Mouse (Mus musculus): ENCODE measurements around the gene Ttc28. TPM values are rescaled to one million over a fixed set of nuclear protein-coding genes. Genes with fewer than 3 reads are reported as not detected.

Gene Ttc28
- total and polyA plus RNA-seq, 3 experiments, result 1.1 to 1.8 TPM; not detected in 1

- H3K9ac ChIP-seq (ENCODE audit: control insufficient read depth, low read depth, low read length, poor library complexity, severe bottlenecking), result no peak overlapping the region
- H3K9me3 ChIP-seq (replicated peaks; ENCODE audit: insufficient read depth, low read length), result no peaks in the 10 kb centered on the region
- no peaks in the 10 kb centered on the region for H3K79me2 ChIP-seq (ENCODE audit: control insufficient read depth, insufficient read depth, low read length, poor library complexity)
- no peak overlapping the region for H3K27ac ChIP-seq (ENCODE audit: control insufficient read depth, low read depth, low read length)
- no peak overlapping the region for H3K4me3 ChIP-seq (ENCODE audit: control insufficient read depth in 1 of 2, insufficient read depth in 1 of 2, low read depth in 2 of 2, low read length in 2 of 2)
- TF ChIP-seq KAT2A (conservative IDR thresholded peaks at IDR 0.05; ENCODE audit: low read depth, low read length) (no peak), HCFC1 (IDR thresholded peaks at IDR 0.05; ENCODE audit: low read depth, low read length) (no peak), TAL1 (IDR thresholded peaks at IDR 0.05; ENCODE audit: low read length) (no peak), NRF1 (IDR thresholded peaks at IDR 0.05; ENCODE audit: insufficient read depth, low read depth, low read length, poor library complexity, severe bottlenecking) (no peak)
- no peak for DNase-seq (ENCODE audit: low read depth, low spot score)
- no peaks in the 10 kb centered on the region for H3K27me3 ChIP-seq (ENCODE audit: control insufficient read depth in 1 of 2, insufficient read depth in 2 of 2, low read length in 2 of 2)
- H3K4me1 ChIP-seq (ENCODE audit: control insufficient read depth in 1 of 2, insufficient read depth in 2 of 2, low read length in 2 of 2), result no peaks in the 10 kb centered on the region
- no peaks in the 10 kb centered on the region for H3K36me3 ChIP-seq (ENCODE audit: control insufficient read depth in 1 of 2, insufficient read depth in 2 of 2, low read length in 2 of 2)
Measured at GRCm38 (mm10) chr5:111041952-111042351, 162.3 kb downstream of the Ttc28 start.

- no peak overlapping the region for H3K27ac ChIP-seq (ENCODE audit: control insufficient read depth, low read depth, low read length)
- TF ChIP-seq TBP (IDR thresholded peaks at IDR 0.05; ENCODE audit: low read depth, low read length) (no peak), POLR2AphosphoS2 (IDR thresholded peaks at IDR 0.05; ENCODE audit: low read length) (no peak), GABPA (IDR thresholded peaks at IDR 0.05; ENCODE audit: low read depth, low read length) (no peak), MYB (IDR thresholded peaks at IDR 0.05; ENCODE audit: low read depth, low read length) (no peak), TAL1 (IDR thresholded peaks at IDR 0.05; ENCODE audit: low read length) (no peak), KAT2A (conservative IDR thresholded peaks at IDR 0.05; ENCODE audit: low read depth, low read length) (no peak)
- H3K9me3 ChIP-seq (replicated peaks; ENCODE audit: insufficient read depth, low read length), result no peaks in the 10 kb centered on the region
- no peaks in the 10 kb centered on the region for H3K79me2 ChIP-seq (ENCODE audit: control insufficient read depth, insufficient read depth, low read length, poor library complexity)
- no peak overlapping the region for H3K9ac ChIP-seq (ENCODE audit: control insufficient read depth, low read depth, low read length, poor library complexity, severe bottlenecking)
- no peak overlapping the region for H3K4me3 ChIP-seq (ENCODE audit: control insufficient read depth in 1 of 2, insufficient read depth in 1 of 2, low read depth in 2 of 2, low read length in 2 of 2)
- no peaks in the 10 kb centered on the region for H3K4me1 ChIP-seq (ENCODE audit: control insufficient read depth in 1 of 2, insufficient read depth in 2 of 2, low read length in 2 of 2)
- no peaks in the 10 kb centered on the region for H3K36me3 ChIP-seq (ENCODE audit: control insufficient read depth in 1 of 2, insufficient read depth in 2 of 2, low read length in 2 of 2)
- H3K27me3 ChIP-seq (ENCODE audit: control insufficient read depth in 1 of 2, insufficient read depth in 2 of 2, low read length in 2 of 2), result no peaks in the 10 kb centered on the region
- DNase-seq (ENCODE audit: low read depth, low spot score), result no peak
Measured at GRCm38 (mm10) chr5:111044193-111044592, 164.6 kb downstream of the Ttc28 start.

GRCm38 (mm10) chr5:111046359-111046758, 166.8 kb downstream of the Ttc28 start:
- no peak overlapping the region for H3K27ac ChIP-seq (ENCODE audit: control insufficient read depth, low read depth, low read length)
- no peaks in the 10 kb centered on the region for H3K36me3 ChIP-seq (ENCODE audit: control insufficient read depth in 1 of 2, insufficient read depth in 2 of 2, low read length in 2 of 2)
- H3K27me3 ChIP-seq (ENCODE audit: control insufficient read depth in 1 of 2, insufficient read depth in 2 of 2, low read length in 2 of 2), result no peaks in the 10 kb centered on the region
- no peaks in the 10 kb centered on the region for H3K79me2 ChIP-seq (ENCODE audit: control insufficient read depth, insufficient read depth, low read length, poor library complexity)
- no peak for TF ChIP-seq MAX (IDR thresholded peaks at IDR 0.05; ENCODE audit: low read length)
- TF ChIP-seq MXI1 (IDR thresholded peaks at IDR 0.05; ENCODE audit: low read depth, low read length), result no peak
- TF ChIP-seq SIN3A (IDR thresholded peaks at IDR 0.05; ENCODE audit: low read length), result no peak
- TF ChIP-seq RCOR1 (IDR thresholded peaks at IDR 0.05; ENCODE audit: low read depth, low read length), result no peak
- TF ChIP-seq E2F4 (IDR thresholded peaks at IDR 0.05; ENCODE audit: borderline replicate concordance, low read depth, low read length), result no peak
- no peak for TF ChIP-seq UBTF (IDR thresholded peaks at IDR 0.05; ENCODE audit: borderline replicate concordance, insufficient read depth, low read depth, low read length)
- TF ChIP-seq POLR2AphosphoS2 (IDR thresholded peaks at IDR 0.05; ENCODE audit: low read length), result no peak
- TF ChIP-seq CHD2 (IDR thresholded peaks at IDR 0.05; ENCODE audit: low read length), result no peak
- no peak for TF ChIP-seq ELF1 (IDR thresholded peaks at IDR 0.05; ENCODE audit: low read depth, low read length)
- no peak for TF ChIP-seq JUND (IDR thresholded peaks at IDR 0.05; ENCODE audit: low read depth, low read length)
- no peak for TF ChIP-seq USF1 (IDR thresholded peaks at IDR 0.05; ENCODE audit: low read depth, low read length)
- no peak for TF ChIP-seq SMC3 (IDR thresholded peaks at IDR 0.05; ENCODE audit: low read depth, low read length)
- no peak for TF ChIP-seq GATA1 (IDR thresholded peaks at IDR 0.05; ENCODE audit: low read depth, low read length)
- no peak for TF ChIP-seq EP300 (IDR thresholded peaks at IDR 0.05; ENCODE audit: low read depth in 1 of 2, low read length in 2 of 2)
- no peak for TF ChIP-seq USF2 (IDR thresholded peaks at IDR 0.05; ENCODE audit: borderline replicate concordance in 1 of 2, insufficient read depth in 1 of 2, low read depth in 1 of 2, low read length in 2 of 2)
- no peaks in the 10 kb centered on the region for H3K9me3 ChIP-seq (replicated peaks; ENCODE audit: insufficient read depth, low read length)
- H3K4me3 ChIP-seq (ENCODE audit: control insufficient read depth in 1 of 2, insufficient read depth in 1 of 2, low read depth in 2 of 2, low read length in 2 of 2), result no peak overlapping the region
- DNase-seq (ENCODE audit: low read depth, low spot score), result no peak
- no peak overlapping the region for H3K9ac ChIP-seq (ENCODE audit: control insufficient read depth, low read depth, low read length, poor library complexity, severe bottlenecking)
- H3K4me1 ChIP-seq (ENCODE audit: control insufficient read depth in 1 of 2, insufficient read depth in 2 of 2, low read length in 2 of 2), result no peaks in the 10 kb centered on the region

All from MEL (cell line).